Mouse (Mus musculus): ENCODE measurements around the gene Sp6. TPM values are rescaled to one million over a fixed set of nuclear protein-coding genes. Genes with fewer than 3 reads are reported as not detected.

The Sp6 gene
- total and polyA plus RNA-seq, 3 experiments = 10.1 to 65.5 (median 18.4) TPM

DNA sequence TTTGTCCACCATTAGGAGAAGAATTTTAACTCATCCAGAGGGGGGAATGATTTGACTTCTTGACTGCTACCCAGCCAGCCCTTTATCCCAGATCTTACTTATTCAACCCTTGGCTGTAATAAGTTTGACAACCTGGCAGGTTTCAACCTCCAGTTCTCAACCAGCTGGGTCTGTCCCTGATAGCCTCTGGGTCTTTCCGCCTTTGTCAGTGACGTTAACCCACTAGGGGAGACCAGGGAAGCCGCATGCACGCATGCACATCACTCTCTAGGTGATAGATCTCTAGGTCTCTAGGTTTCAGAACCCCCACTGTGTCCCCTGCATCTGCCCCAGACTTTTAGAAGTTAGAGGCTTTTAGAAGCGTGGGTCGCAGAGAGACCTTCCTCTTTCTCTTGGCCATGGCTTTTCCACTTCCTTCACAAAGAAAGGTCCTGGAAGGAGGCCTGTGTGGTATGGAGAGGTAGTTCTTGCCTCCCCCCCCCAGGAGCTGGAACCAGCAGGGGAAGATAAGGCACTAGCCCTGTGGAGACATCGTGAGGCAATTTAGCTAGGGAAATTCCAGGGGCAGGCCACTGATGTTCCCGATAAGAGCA, 3.9 kb upstream of the Sp6 start:
- dilution Hi-C loops (cut with MboI; ENCODE audit: extremely low pct_ligation_motif_present, extremely low pct_unique_long_range_greater_than_20kb, low sequenced_read_pairs) = no loop called here
- no peak overlapping the region for H3K4me3 ChIP-seq (replicated peaks in 1 of 3; ENCODE audit: low read depth in 2 of 3, low read length in 2 of 3, poor library complexity in 1 of 3)
- H3K36me3 ChIP-seq (replicated peaks in 1 of 2; ENCODE audit: control insufficient read depth in 1 of 2, insufficient read depth in 1 of 2, low read length in 1 of 2) = no peaks in the 10 kb centered on the region
- H3K27me3 ChIP-seq (replicated peaks) = no peaks in the 10 kb centered on the region
- no peak overlapping the region for H3K4me2 ChIP-seq (ENCODE audit: insufficient read depth, low read depth, poor library complexity, severe bottlenecking)
- in situ Hi-C loops (cut with MboI; ENCODE audit: low pct_ligation_motif_present, low pct_unique_long_range_greater_than_20kb, low sequenced_read_pairs) = no loop called here
- TF ChIP-seq IRF4 (IDR thresholded peaks at IDR 0.05; ENCODE audit: low read depth, low read length) = peak; percentile 9; the same call in 1 of the 2 replicates
- no peak for TF ChIP-seq POLR2AphosphoS2 (IDR thresholded peaks at IDR 0.05; ENCODE audit: low read depth, low read length)
- 0 out of 2 replicates have a peak, but pooled peaks have one; percentile 26 for TF ChIP-seq MXI1 (IDR thresholded peaks at IDR 0.05; ENCODE audit: low read depth, low read length)
- TF ChIP-seq PAX5 (IDR thresholded peaks at IDR 0.05; ENCODE audit: low read length) = no peak
- peak; percentile 85 for TF ChIP-seq BHLHE40 (IDR thresholded peaks at IDR 0.05; ENCODE audit: low read depth, low read length)
- TF ChIP-seq SMC3 (IDR thresholded peaks at IDR 0.05; ENCODE audit: low read depth, low read length) = no peak
- TF ChIP-seq POLR2A (IDR thresholded peaks at IDR 0.05; ENCODE audit: low read depth, low read length) = no peak
- TF ChIP-seq EP300 (IDR thresholded peaks at IDR 0.05; ENCODE audit: low read length) = peak; percentile 3; the same call in 1 of the 2 replicates
- TF ChIP-seq MAZ (IDR thresholded peaks at IDR 0.05; ENCODE audit: low read depth, low read length) = 0 out of 2 replicates have a peak, but pooled peaks have one; percentile 38
- TF ChIP-seq ETS1 (conservative IDR thresholded peaks at IDR 0.05; ENCODE audit: low read depth, low read length) = peak; percentile 74
- peak; percentile 61 for TF ChIP-seq ELF1 (IDR thresholded peaks at IDR 0.05; ENCODE audit: low read depth, low read length)
- peak; percentile 94 for TF ChIP-seq UBTF (IDR thresholded peaks at IDR 0.05; ENCODE audit: low read depth, low read length)
- no peak for TF ChIP-seq NELFE (IDR thresholded peaks at IDR 0.05; ENCODE audit: low read depth, low read length)
- peak; percentile 38; the same call in 1 of the 2 replicates for TF ChIP-seq TCF12 (IDR thresholded peaks at IDR 0.05; ENCODE audit: low read depth, low read length)
- peak; percentile 55 for TF ChIP-seq NRF1 (IDR thresholded peaks at IDR 0.05; ENCODE audit: low read depth, low read length)
- TF ChIP-seq TBP (conservative IDR thresholded peaks at IDR 0.05; ENCODE audit: low read depth, low read length) = peak; percentile 86
- TF ChIP-seq GABPA (IDR thresholded peaks at IDR 0.05; ENCODE audit: insufficient replicate concordance, low read depth, low read length) = no peak
- TF ChIP-seq MAFK (IDR thresholded peaks at IDR 0.05; ENCODE audit: insufficient replicate concordance, low read length) = no peak
- peak; percentile 64 for DNase-seq (ENCODE audit: extremely low read depth)
- no peak overlapping the region for H3K27ac ChIP-seq (ENCODE audit: insufficient read depth, low read depth)
- H3K79me2 ChIP-seq (replicated peaks; ENCODE audit: control insufficient read depth, extremely low read depth, insufficient read depth, poor library complexity, severe bottlenecking) = no peaks in the 10 kb centered on the region
- peaks cover 42 to 72% of the 10 kb centered on the region in 2 experiments for H3K4me1 ChIP-seq (ENCODE audit: control insufficient read depth in 1 of 2, insufficient read depth in 2 of 2)
- no peaks in the 10 kb centered on the region for H3K9me3 ChIP-seq (replicated peaks; ENCODE audit: low read length)
- no peak overlapping the region for H3K9ac ChIP-seq (ENCODE audit: insufficient read depth, low read depth)

DNA sequence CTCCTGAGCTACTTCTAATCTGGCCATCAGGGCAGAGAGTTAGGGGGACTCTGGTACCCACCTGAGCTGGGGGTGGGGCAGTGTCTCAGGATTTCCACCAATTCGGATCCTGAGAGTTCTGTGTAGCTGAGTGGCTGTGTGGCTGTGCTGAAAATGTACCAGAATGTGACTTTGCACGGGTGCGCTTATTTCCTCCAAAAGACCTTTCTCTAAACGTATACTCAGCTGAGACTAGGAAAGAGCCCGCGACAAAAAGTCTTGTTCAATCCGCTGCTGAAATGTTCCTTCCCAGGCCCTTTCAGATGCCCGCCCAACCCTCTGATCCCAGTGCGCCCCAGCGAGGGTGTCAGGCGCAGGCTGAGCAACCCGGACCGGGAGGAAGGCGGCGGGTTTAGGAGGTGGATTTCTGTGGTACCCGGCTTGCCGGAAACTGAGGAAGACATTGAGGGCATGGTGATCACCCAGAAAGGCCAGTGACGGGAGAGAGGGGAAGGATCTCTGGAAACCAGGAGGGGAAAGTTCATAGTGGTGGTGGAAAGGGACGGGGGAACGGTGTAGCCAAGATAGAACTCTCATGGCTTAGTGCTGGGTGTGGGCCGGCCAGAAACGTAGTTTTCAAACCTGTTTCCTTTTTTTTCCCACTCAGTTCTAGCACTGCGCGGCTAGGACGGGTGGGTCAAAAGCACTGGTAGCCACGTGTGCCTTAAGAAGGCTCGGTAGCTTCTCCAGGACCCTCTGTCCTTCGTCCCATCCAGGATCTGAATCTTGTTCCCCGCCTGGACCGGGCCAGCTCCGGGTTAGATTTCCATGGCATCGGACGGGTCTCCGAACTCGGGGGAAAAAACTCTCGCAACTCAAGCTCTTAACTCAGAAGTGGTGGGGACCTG, 4.7 kb downstream of the Sp6 start:
- H3K27me3 ChIP-seq (replicated peaks) = peaks cover 33% of the 10 kb centered on the region
- peak overlapping the region; percentile 50 for H3K4me2 ChIP-seq (ENCODE audit: insufficient read depth, low read depth, poor library complexity, severe bottlenecking)
- H3K79me2 ChIP-seq (replicated peaks; ENCODE audit: control insufficient read depth, extremely low read depth, insufficient read depth, poor library complexity, severe bottlenecking) = peaks cover 33% of the 10 kb centered on the region
- in situ Hi-C loops (cut with MboI; ENCODE audit: low pct_ligation_motif_present, low pct_unique_long_range_greater_than_20kb, low sequenced_read_pairs) = no loop called here
- peaks cover 3 to 48% of the 10 kb centered on the region in 2 experiments; a peak in 3 of 4 replicates for H3K4me1 ChIP-seq (ENCODE audit: control insufficient read depth in 1 of 2, insufficient read depth in 2 of 2)
- TF ChIP-seq GABPA (IDR thresholded peaks at IDR 0.05; ENCODE audit: insufficient replicate concordance, low read depth, low read length) = no peak
- no peak for TF ChIP-seq POLR2A (IDR thresholded peaks at IDR 0.05; ENCODE audit: low read depth, low read length)
- TF ChIP-seq SIN3A (IDR thresholded peaks at IDR 0.05; ENCODE audit: low read length) = no peak
- no peak for TF ChIP-seq NRF1 (IDR thresholded peaks at IDR 0.05; ENCODE audit: low read depth, low read length)
- no peak for TF ChIP-seq ETS1 (conservative IDR thresholded peaks at IDR 0.05; ENCODE audit: low read depth, low read length)
- TF ChIP-seq MXI1 (IDR thresholded peaks at IDR 0.05; ENCODE audit: low read depth, low read length) = no peak
- TF ChIP-seq RCOR1 (conservative IDR thresholded peaks at IDR 0.05; ENCODE audit: low read depth, low read length) = no peak
- TF ChIP-seq ZMIZ1 (IDR thresholded peaks at IDR 0.05; ENCODE audit: low read depth, low read length) = no peak
- TF ChIP-seq ZNF384 (IDR thresholded peaks at IDR 0.05; ENCODE audit: low read depth, low read length) = no peak
- no peak for TF ChIP-seq PAX5 (IDR thresholded peaks at IDR 0.05; ENCODE audit: low read length)
- no peak for TF ChIP-seq JUN (IDR thresholded peaks at IDR 0.05; ENCODE audit: insufficient read depth, low read depth, low read length)
- TF ChIP-seq HCFC1 (IDR thresholded peaks at IDR 0.05; ENCODE audit: low read depth, low read length) = no peak
- TF ChIP-seq TCF12 (IDR thresholded peaks at IDR 0.05; ENCODE audit: low read depth, low read length) = no peak
- no peak for TF ChIP-seq IRF4 (IDR thresholded peaks at IDR 0.05; ENCODE audit: low read depth, low read length)
- peak overlapping the region; percentile 56 to 99 (median 71) for H3K4me3 ChIP-seq (replicated peaks in 1 of 3; ENCODE audit: low read depth in 2 of 3, low read length in 2 of 3, poor library complexity in 1 of 3)
- no peak for DNase-seq (ENCODE audit: extremely low read depth)
- dilution Hi-C loops (cut with MboI; ENCODE audit: extremely low pct_ligation_motif_present, extremely low pct_unique_long_range_greater_than_20kb, low sequenced_read_pairs) = no loop called here
- H3K36me3 ChIP-seq (replicated peaks in 1 of 2; ENCODE audit: control insufficient read depth in 1 of 2, insufficient read depth in 1 of 2, low read length in 1 of 2) = peaks cover 3 to 12% of the 10 kb centered on the region in 2 experiments
- H3K27ac ChIP-seq (ENCODE audit: insufficient read depth, low read depth) = no peak overlapping the region
- H3K9ac ChIP-seq (ENCODE audit: insufficient read depth, low read depth) = peak overlapping the region; percentile 65
- no peaks in the 10 kb centered on the region for H3K9me3 ChIP-seq (replicated peaks; ENCODE audit: low read length)
